Mouse (Mus musculus) liver, embryonic 14 days (tissue): ENCODE measurements around the gene Rwdd1. TPM values are rescaled to one million over a fixed set of nuclear protein-coding genes. Genes with fewer than 3 reads are reported as not detected.

Source experiments
- polyA plus RNA-seq: library from polyadenylated mRNA; depleted of rRNA; stranded (reverse); fragments of >200 nt; gene quantifications from 2 replicates; pipeline ENCODE4 v1.2.3, GENCODE M21; 2012; rRNA removed

The Rwdd1 gene
- 36.1 and 37.6 TPM in 2 replicates for polyA plus RNA-seq

DNA sequence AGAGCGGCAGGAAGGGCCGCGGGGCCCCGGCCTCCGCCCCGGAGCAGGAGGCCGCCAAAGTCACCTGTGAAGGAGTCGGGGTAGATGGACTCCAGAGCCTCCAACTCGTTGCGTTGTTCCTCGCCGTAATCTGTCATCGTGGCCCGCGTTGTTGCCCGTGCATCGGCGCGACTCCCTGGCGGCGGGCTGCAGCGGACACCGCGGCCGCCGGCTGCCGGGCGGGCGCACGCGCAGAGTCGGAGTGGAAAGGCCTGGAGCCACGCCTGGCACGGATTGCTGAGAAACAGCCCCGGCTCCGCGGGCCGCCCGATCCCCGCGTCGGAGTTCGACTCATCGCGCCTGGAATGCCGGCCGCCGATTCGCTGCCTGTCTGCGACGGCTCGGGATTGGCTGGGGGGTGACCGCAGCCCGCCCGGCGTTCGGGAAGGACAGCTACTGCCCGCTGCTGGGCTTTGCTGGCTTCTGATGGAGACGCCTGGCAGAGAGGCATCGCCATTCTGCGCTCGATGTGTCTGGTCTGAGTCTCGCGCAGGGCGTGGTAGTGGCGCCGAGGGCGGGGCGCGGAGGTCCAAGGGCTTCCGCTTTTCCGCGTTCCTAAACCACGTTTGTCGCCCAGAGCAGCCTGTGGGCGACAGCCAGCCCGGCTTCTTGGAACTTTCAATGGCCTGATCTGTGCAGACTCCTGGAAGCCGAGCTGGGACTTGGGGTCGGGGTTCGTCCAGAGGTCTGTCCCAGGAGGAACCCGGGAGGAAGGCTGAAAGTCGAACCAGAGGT lies at the start of gene Rwdd1:
Gene Rwdd1 (minus strand): TSS at position 323 of the 774 bp plus-strand sequence.

GRCm38 (mm10) chr10:34044210-34044609 lies 24.8 kb upstream of the Rwdd1 start, which contains the start of gene Calhm4:
Gene Calhm4 (minus strand): TSS chr10:34044310.

DNA sequence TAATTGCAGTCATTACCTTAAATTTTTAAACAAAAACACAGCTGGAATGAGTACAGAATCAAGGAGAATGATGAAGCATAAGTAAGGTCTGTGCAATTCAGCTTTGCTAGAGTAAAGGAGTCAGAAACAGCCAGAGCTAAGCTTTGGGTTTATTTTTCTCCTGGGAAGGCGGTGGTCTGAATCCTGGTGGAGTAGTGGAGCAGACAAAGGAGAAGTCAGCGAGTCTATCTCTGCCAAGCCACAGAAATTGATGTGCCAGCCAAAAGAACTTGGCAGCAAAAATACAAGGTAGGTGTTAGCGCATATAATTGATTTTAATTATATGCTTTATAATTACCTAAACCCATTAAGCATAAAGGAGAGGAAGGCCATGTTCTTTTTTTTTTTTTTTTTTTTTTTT lies 18.0 kb upstream of the Rwdd1 start, which contains the start of gene Trappc3l:
Gene Trappc3l (plus strand): TSS at position 197 of the 400 bp plus-strand sequence.

GRCm38 (mm10) chr10:33950803-33951583 lies 68.4 kb downstream of the Rwdd1 start, which contains the start of gene Zup1:
Gene Zup1 (minus strand): TSS chr10:33951269.

Other genes with a start within 250 kb of the Rwdd1 start
- not detected in 2 replicates for gene Sult3a2, start 232.9 kb downstream of the Rwdd1 start, polyA plus RNA-seq
- gene Sult3a1, start 161.9 kb downstream of the Rwdd1 start, polyA plus RNA-seq, result not detected in 2 replicates
- gene Rsph4a, start 114.5 kb downstream of the Rwdd1 start, polyA plus RNA-seq, result not detected in 2 replicates
- gene Zup1, start 68.4 kb downstream of the Rwdd1 start, polyA plus RNA-seq, result 4.2 and 4.9 TPM in 2 replicates
- gene Trappc3l, start 18.0 kb upstream of the Rwdd1 start, polyA plus RNA-seq, result not detected in 2 replicates
- not detected in 2 replicates for gene Calhm4, start 24.7 kb upstream of the Rwdd1 start, polyA plus RNA-seq
- gene Calhm5, start 76.9 kb upstream of the Rwdd1 start, polyA plus RNA-seq, result 0.01 and 0.02 TPM in 2 replicates
- 0.77 and 1.1 TPM in 2 replicates for gene Calhm6, start 108.4 kb upstream of the Rwdd1 start, polyA plus RNA-seq
- 2.8 and 3.7 TPM in 2 replicates for gene Dse, start 188.1 kb upstream of the Rwdd1 start, polyA plus RNA-seq